Mouse (Mus musculus): ENCODE measurements around the gene Crtac1. TPM values are rescaled to one million over a fixed set of nuclear protein-coding genes. Genes with fewer than 3 reads are reported as not detected.

Crtac1 gene
- total RNA-seq, 2 experiments from 2014 or later: 0.45 TPM; not detected in 1

DNA sequence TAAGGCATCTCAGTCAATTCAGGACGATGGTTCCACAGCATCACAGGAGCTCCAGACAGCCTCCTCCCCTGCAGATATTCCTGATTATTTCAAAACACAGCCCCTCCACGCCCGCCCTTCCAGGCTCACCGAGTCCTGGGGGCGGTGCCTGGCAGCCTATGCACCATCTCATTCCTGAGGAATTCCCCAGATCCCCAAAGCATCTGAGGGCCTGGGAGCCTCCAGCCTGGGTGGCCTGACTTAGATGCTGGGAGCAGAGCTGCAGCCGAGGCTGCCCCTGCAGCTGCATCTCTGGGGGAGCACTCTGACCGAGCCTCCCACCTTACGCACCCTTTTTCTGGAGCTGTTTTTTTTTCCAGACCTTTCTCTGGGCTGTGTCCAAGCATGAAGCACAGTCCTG lies 190.7 kb downstream of the Crtac1 start:
- DNase-seq (ENCODE audit: low spot score): no peak

GRCm38 (mm10) chr19:42238341-42238715 lies 193.3 kb downstream of the Crtac1 start:
- DNase-seq (ENCODE audit: low spot score): peak; percentile 76

GRCm38 (mm10) chr19:42237602-42238340 lies 193.8 kb downstream of the Crtac1 start:
- DNase-seq (ENCODE audit: low spot score): peak; percentile 76

Small RNA genes lying within 50 kb of the gene (microRNA-seq; reads per million reads assigned to microRNA genes)
- gene Gm26339: not detected
- not detected for gene Mir3085

Other genes with a start within 250 kb of the Crtac1 start
- 1 to 10 TPM; 3.0 to 9.3 TPM for gene Sfrp5, start 229.5 kb downstream of the Crtac1 start, total RNA-seq (2021)
- 1 to 10 TPM; 2.9 to 3.7 TPM for gene Golga7b, start 184.2 kb downstream of the Crtac1 start, total RNA-seq (2021)
- 10 to 100 TPM; 12.1 to 12.3 TPM for gene R3hcc1l, start 87.0 kb upstream of the Crtac1 start, total RNA-seq (2021)
- 1 to 10 TPM in 1 of 2 experiments, under 1 TPM in 1; 0.64 to 1.5 TPM for gene Loxl4, start 181.0 kb upstream of the Crtac1 start, total RNA-seq (2021)

All from gastrocnemius, adult 18-20 months (tissue).